Mouse (Mus musculus) MEL (cell line): Measurements from ENCODE around the gene Tmem186. TPM values are rescaled to one million over a fixed set of nuclear protein-coding genes. Genes with fewer than 3 reads are reported as not detected.
A peak's percentile ranks its signal among the peaks of the same experiment; 100 is the strongest.

Source experiments
- DNase-seq: peaks from one replicate; pipeline ENCODE4 v3.0.0; 2011; ENCODE audit warnings: low read depth, low spot score
- H3K27ac ChIP-seq: 2 replicates; pipeline ENCODE4 v1.5.1; 2012; ENCODE audit warnings: low read depth, mild to moderate bottlenecking, control low read depth, low read length, moderate library complexity; ENCODE audit not compliant: control insufficient read depth
- H3K27me3 ChIP-seq, 2 experiments: fragments of 150-350 bp in 1 of 2; sonication (generic) in 1 of 2; 2 replicates each; pipeline ENCODE4 v1.6.1; 2012; ENCODE audit warnings: low read length in 2 of 2, mild to moderate bottlenecking in 2 of 2, improper control_type of control experiment in 1 of 2, moderate library complexity in 1 of 2; ENCODE audit not compliant: insufficient read depth in 2 of 2, control insufficient read depth in 1 of 2
- H3K36me3 ChIP-seq, 2 experiments: 2 replicates each; pipeline ENCODE4 v1.6.1; 2012 to 2014; ENCODE audit warnings: low read length in 2 of 2, improper control_type of control experiment in 1 of 2, inconsistent platforms in 1 of 2, mild to moderate bottlenecking in 1 of 2; ENCODE audit not compliant: insufficient read depth in 2 of 2, control insufficient read depth in 1 of 2
- H3K4me1 ChIP-seq, 2 experiments: fragments of 150-350 bp in 1 of 2; sonication (generic) in 1 of 2; 2 replicates each; pipeline ENCODE4 v1.6.1; 2012; ENCODE audit warnings: low read length in 2 of 2, improper control_type of control experiment in 1 of 2, mild to moderate bottlenecking in 1 of 2; ENCODE audit not compliant: insufficient read depth in 2 of 2, control insufficient read depth in 1 of 2
- H3K4me3 ChIP-seq, 2 experiments: fragments of 150-350 bp in 1 of 2; sonication (generic) in 1 of 2; 2 replicates each; pipeline ENCODE4 v1.5.1; 2012; ENCODE audit warnings: low read depth in 2 of 2, low read length in 2 of 2, mild to moderate bottlenecking in 2 of 2, moderate library complexity in 2 of 2, control low read depth in 1 of 2, improper control_type of control experiment in 1 of 2; ENCODE audit not compliant: control insufficient read depth in 1 of 2, insufficient read depth in 1 of 2
- H3K79me2 ChIP-seq: 2 replicates; pipeline ENCODE4 v1.6.1; 2012; ENCODE audit warnings: mild to moderate bottlenecking, low read length, moderate library complexity; ENCODE audit not compliant: control insufficient read depth, poor library complexity, insufficient read depth
- H3K9ac ChIP-seq: 2 replicates; pipeline ENCODE4 v1.6.1; 2012; ENCODE audit warnings: low read depth, mild to moderate bottlenecking, control low read depth, low read length, moderate library complexity; ENCODE audit not compliant: control insufficient read depth, poor library complexity, severe bottlenecking
- H3K9me3 ChIP-seq: fragments of 150-350 bp; sonication (generic); replicated peaks from 2 replicates; pipeline ENCODE4 v1.6.1; 2012; ENCODE audit warnings: mild to moderate bottlenecking, low read length, improper control_type of control experiment, moderate library complexity; ENCODE audit not compliant: insufficient read depth
- BHLHE40 ChIP-seq: IDR thresholded peaks from 2 replicates; pipeline ENCODE4 v1.6.1; 2012; ENCODE audit warnings: low read depth, mild to moderate bottlenecking, inconsistent platforms, low read length, improper control_type of control experiment, borderline replicate concordance
- CHD1 ChIP-seq: IDR thresholded peaks from 2 replicates; pipeline ENCODE4 v1.6.1; 2012; ENCODE audit warnings: low read depth, mild to moderate bottlenecking, inconsistent platforms, low read length, improper control_type of control experiment
- CHD2 ChIP-seq: IDR thresholded peaks from 2 replicates; pipeline ENCODE4 v1.6.1; 2011; ENCODE audit warnings: low read length, improper control_type of control experiment
- CTCF ChIP-seq, 3 experiments: IDR thresholded peaks in 2 of 3; conservative IDR thresholded peaks in 1 of 3; 2 replicates each; pipeline ENCODE4 v1.5.1; 2011 to 2012; ENCODE audit warnings: low read length in 3 of 3, low read depth in 2 of 3, mild to moderate bottlenecking in 2 of 3, improper control_type of control experiment in 1 of 3, inconsistent platforms in 1 of 3, mixed read lengths in 1 of 3, moderate library complexity in 1 of 3; ENCODE audit not compliant: control insufficient read depth in 1 of 3, insufficient read depth in 1 of 3, poor library complexity in 1 of 3, severe bottlenecking in 1 of 3
- E2F4 ChIP-seq: IDR thresholded peaks from 2 replicates; pipeline ENCODE4 v1.6.1; 2011; ENCODE audit warnings: low read depth, low read length, improper control_type of control experiment, borderline replicate concordance
- ELF1 ChIP-seq: IDR thresholded peaks from 2 replicates; pipeline ENCODE4 v1.6.1; 2014; ENCODE audit warnings: low read depth, mild to moderate bottlenecking, inconsistent platforms, low read length, improper control_type of control experiment, moderate library complexity
- ETS1 ChIP-seq: IDR thresholded peaks from 2 replicates; pipeline ENCODE4 v1.6.1; 2012; ENCODE audit warnings: low read depth, mild to moderate bottlenecking, inconsistent platforms, low read length, improper control_type of control experiment, moderate library complexity
- GATA1 ChIP-seq: IDR thresholded peaks from 2 replicates; pipeline ENCODE4 v1.6.1; 2011; ENCODE audit warnings: low read depth, low read length, improper control_type of control experiment
- HCFC1 ChIP-seq: IDR thresholded peaks from 2 replicates; pipeline ENCODE4 v1.6.1; 2012; ENCODE audit warnings: low read depth, mild to moderate bottlenecking, inconsistent platforms, low read length, improper control_type of control experiment, moderate library complexity
- JUND ChIP-seq: IDR thresholded peaks from 2 replicates; pipeline ENCODE4 v1.6.1; 2011; ENCODE audit warnings: low read depth, mild to moderate bottlenecking, improper control_type of control experiment, low read length
- KAT2A ChIP-seq: conservative IDR thresholded peaks from 2 replicates; pipeline ENCODE4 v1.6.1; 2012; ENCODE audit warnings: low read depth, low read length, improper control_type of control experiment, inconsistent platforms
- MAFK ChIP-seq: IDR thresholded peaks from 2 replicates; pipeline ENCODE4 v1.6.1; 2011; ENCODE audit warnings: low read depth, mild to moderate bottlenecking, low read length, improper control_type of control experiment, borderline replicate concordance
- MAZ ChIP-seq: IDR thresholded peaks from 2 replicates; pipeline ENCODE4 v1.6.1; 2012; ENCODE audit warnings: low read depth, mild to moderate bottlenecking, inconsistent platforms, low read length, improper control_type of control experiment
- MXI1 ChIP-seq: IDR thresholded peaks from 2 replicates; pipeline ENCODE4 v1.6.1; 2011; ENCODE audit warnings: mild to moderate bottlenecking, low read depth, low read length, improper control_type of control experiment
- MYB ChIP-seq: IDR thresholded peaks from 2 replicates; pipeline ENCODE4 v1.6.1; 2011; ENCODE audit warnings: mild to moderate bottlenecking, low read depth, low read length, improper control_type of control experiment
- NELFE ChIP-seq: IDR thresholded peaks from 2 replicates; pipeline ENCODE4 v1.6.1; 2011; ENCODE audit warnings: low read depth, low read length, improper control_type of control experiment
- POLR2A ChIP-seq, 2 experiments: IDR thresholded peaks; 2 replicates each; pipeline ENCODE4 v1.6.1; 2011 to 2012; ENCODE audit warnings: low read length in 2 of 2, mild to moderate bottlenecking in 2 of 2, control low read depth in 1 of 2, improper control_type of control experiment in 1 of 2, low read depth in 1 of 2, moderate library complexity in 1 of 2; ENCODE audit not compliant: control insufficient read depth in 1 of 2, insufficient read depth in 1 of 2, poor library complexity in 1 of 2
- POLR2AphosphoS2 ChIP-seq: IDR thresholded peaks from 2 replicates; pipeline ENCODE4 v1.6.1; 2011; ENCODE audit warnings: low read length, improper control_type of control experiment
- POLR2AphosphoS5 ChIP-seq: IDR thresholded peaks from 2 replicates; pipeline ENCODE4 v1.6.1; 2012; ENCODE audit warnings: low read depth, borderline replicate concordance, mild to moderate bottlenecking, inconsistent platforms, low read length, moderate library complexity, mixed read lengths
- RAD21 ChIP-seq: IDR thresholded peaks from 2 replicates; pipeline ENCODE4 v1.6.1; 2011; ENCODE audit warnings: mild to moderate bottlenecking, low read depth, low read length, improper control_type of control experiment
- SIN3A ChIP-seq: IDR thresholded peaks from 2 replicates; pipeline ENCODE4 v1.6.1; 2012; ENCODE audit warnings: low read length, improper control_type of control experiment, inconsistent platforms
- SMC3 ChIP-seq: IDR thresholded peaks from 2 replicates; pipeline ENCODE4 v1.6.1; 2011; ENCODE audit warnings: low read depth, low read length, improper control_type of control experiment
- TAL1 ChIP-seq: IDR thresholded peaks from 2 replicates; pipeline ENCODE4 v1.6.1; 2012; ENCODE audit warnings: mild to moderate bottlenecking, inconsistent platforms, low read length, moderate library complexity, mixed read lengths
- TBP ChIP-seq: IDR thresholded peaks from 2 replicates; pipeline ENCODE4 v1.8.0; 2011; ENCODE audit warnings: low read depth, low read length, improper control_type of control experiment
- USF2 ChIP-seq, 2 experiments: IDR thresholded peaks; 2 replicates each; pipeline ENCODE4 v1.6.1; 2011 to 2012; ENCODE audit warnings: improper control_type of control experiment in 2 of 2, low read length in 2 of 2, borderline replicate concordance in 1 of 2, inconsistent platforms in 1 of 2, low read depth in 1 of 2, mild to moderate bottlenecking in 1 of 2; ENCODE audit not compliant: insufficient read depth in 1 of 2
- ZC3H11A ChIP-seq: IDR thresholded peaks from 2 replicates; pipeline ENCODE4 v1.6.1; 2012; ENCODE audit warnings: low read depth, mild to moderate bottlenecking, inconsistent platforms, low read length, improper control_type of control experiment
- ZMIZ1 ChIP-seq: IDR thresholded peaks from 2 replicates; pipeline ENCODE4 v1.6.1; 2012; ENCODE audit warnings: low read depth, mild to moderate bottlenecking, inconsistent platforms, low read length, improper control_type of control experiment, moderate library complexity
- ZNF384 ChIP-seq: IDR thresholded peaks from 2 replicates; pipeline ENCODE4 v1.6.1; 2012; ENCODE audit warnings: low read depth, mild to moderate bottlenecking, inconsistent platforms, low read length, improper control_type of control experiment
- polyA plus RNA-seq, 2 experiments: library from polyadenylated mRNA; stranded (reverse) in 1 of 2; unstranded in 1 of 2; fragments of >175 nt in 1 of 2; fragments of >200 nt in 1 of 2; gene quantifications; 2 replicates each; pipeline versions ENCODE4 v1.2.1 to v1.2.4; 2012; ENCODE audit warnings: low replicate concordance in 2 of 2, low read depth in 1 of 2; ENCODE audit not compliant: insufficient read length in 2 of 2, insufficient read depth in 1 of 2, missing spikeins in 1 of 2
- total RNA-seq: library from RNA; depleted of rRNA; stranded (reverse); fragments of 300-350 nt; gene quantifications from 2 replicates; pipeline ENCODE4 v1.2.3, GENCODE M21; 2012

Gene Tmem186
- total and polyA plus RNA-seq, 3 experiments = 18.9 to 99.9 (median 22.5) TPM

- no peaks in the 10 kb centered on the region; the same call in 1 of the 2 replicates for H3K79me2 ChIP-seq
- TF ChIP-seq NELFE (no peak), JUND (no peak), ZC3H11A (peak; percentile 91), RAD21 (peak; percentile 98), CHD2 (no peak), ELF1 (peak; percentile 40; the same call in 1 of the 2 replicates), MAZ (peak; percentile 96), POLR2AphosphoS2 (no peak), ZMIZ1 (no peak), POLR2AphosphoS5 (no peak), TAL1 (no peak), TBP (0 out of 2 replicates have a peak, but pooled peaks have one; percentile 1), MXI1 (peak; percentile 62), KAT2A (no peak), E2F4 (no peak), MYB (no peak), GATA1 (no peak), ETS1 (no peak), SMC3 (peak; percentile 92), SIN3A (peak; percentile 21; the same call in 1 of the 2 replicates), POLR2A (IDR thresholded peaks at IDR 0.05; ENCODE audit: control insufficient read depth in 1 of 2, insufficient read depth in 1 of 2, low read depth in 1 of 2, low read length in 2 of 2, poor library complexity in 1 of 2) (no peak), BHLHE40 (no peak), MAFK (no peak), ZNF384 (0 out of 2 replicates have a peak, but pooled peaks have one; percentile 28), CHD1 (no peak), CTCF (IDR thresholded peaks at IDR 0.05 in 2 of 3, conservative IDR thresholded peaks at IDR 0.05 in 1 of 3; ENCODE audit: control insufficient read depth in 1 of 3, insufficient read depth in 1 of 3, low read depth in 2 of 3, low read length in 3 of 3, poor library complexity in 1 of 3, severe bottlenecking in 1 of 3) (peak; percentile 80 to 97 (median 81)), HCFC1 (no peak), USF2 (IDR thresholded peaks at IDR 0.05; ENCODE audit: borderline replicate concordance in 1 of 2, insufficient read depth in 1 of 2, low read depth in 1 of 2, low read length in 2 of 2) (no peak)
- H3K36me3 ChIP-seq = peaks cover 0 to 27% of the 10 kb centered on the region in 2 experiments; a peak in 2 of 4 replicates
- no peak overlapping the region for H3K27ac ChIP-seq
- H3K4me1 ChIP-seq = peaks cover 13 to 44% of the 10 kb centered on the region in 2 experiments
- no peaks in the 10 kb centered on the region for H3K27me3 ChIP-seq
- H3K4me3 ChIP-seq = peak overlapping the region; percentile 53 to 68
- H3K9ac ChIP-seq = peak overlapping the region; percentile 56
- peak; percentile 94 for DNase-seq
- H3K9me3 ChIP-seq = no peaks in the 10 kb centered on the region
Measured at GRCm38 (mm10) chr16:8674165-8674564, 36.7 kb upstream of the Tmem186 start.
